21 mouse cellular contexts compared by ENCODE assay signal in the genomic region with DNA sequence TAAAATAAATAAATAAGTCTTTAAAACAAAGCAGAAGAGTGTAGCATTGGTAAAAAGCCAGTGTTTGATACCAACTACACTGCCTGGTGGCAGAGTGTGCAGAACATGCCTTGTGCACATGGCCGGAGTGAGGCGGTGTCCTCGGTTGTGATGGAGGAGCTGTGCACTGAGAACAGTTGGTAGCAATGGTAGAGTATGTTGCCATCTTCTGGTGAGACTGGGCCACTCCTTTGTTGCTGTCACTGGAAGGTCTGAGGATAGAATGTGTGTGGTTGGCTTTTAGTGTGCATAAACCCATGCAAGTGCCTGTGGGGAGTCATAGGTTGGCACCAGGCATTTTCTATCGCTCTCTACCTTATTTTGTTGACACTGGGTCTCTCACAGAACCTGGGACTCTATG. TPM values are rescaled to one million over a fixed set of nuclear protein-coding genes. Genes with fewer than 3 reads are reported as not detected.
DNase-seq lines count a peak whose midpoint lies in the region; ATAC-seq and TF ChIP-seq lines count a peak whose summit lies in the region.
"Had no signal": no experiment of that assay in that cellular context is flagged by ENCODE, and none has a peak within 500 bp of the region (broad histone marks: within the 10 kb centered on the region; RNA-seq: fewer than 3 reads in every experiment).

No protein-coding gene starts in this region.

- dilution Hi-C loops in CH12.LX (cut with MboI; ENCODE audit: extremely low pct_ligation_motif_present, extremely low pct_unique_long_range_greater_than_20kb, low sequenced_read_pairs) = no loop called here

- H3K27ac ChIP-seq in left cerebral cortex, adult 2 months = no peak overlapping the region
- H3K27ac ChIP-seq in CH12.LX (ENCODE audit: insufficient read depth, low read depth) = no peak overlapping the region
- H3K27ac ChIP-seq: embryonic facial prominence, embryonic 13.5 days; limb, embryonic 10.5 days; liver, embryonic 12.5 days; neural tube, embryonic 12.5 days had no signal

- H3K27me3 ChIP-seq in CH12.LX (replicated peaks) = no peaks in the 10 kb centered on the region
- H3K27me3 ChIP-seq: embryonic facial prominence, embryonic 13.5 days; liver, embryonic 12.5 days; neural tube, embryonic 12.5 days had no signal

- intact Hi-C loops in left cerebral cortex, adult 2 months (cut with DNase I) = no loop called here
- intact Hi-C loops in left cerebral cortex, postnatal 10 days (cut with DNase I) = no loop called here

- H3K9ac ChIP-seq in CH12.LX (ENCODE audit: insufficient read depth, low read depth) = no peak overlapping the region
- H3K9ac ChIP-seq: embryonic facial prominence, embryonic 13.5 days; liver, embryonic 12.5 days; neural tube, embryonic 12.5 days had no signal

- no peak for TF ChIP-seq EP300 in CH12.LX (IDR thresholded peaks at IDR 0.05; ENCODE audit: low read length)

- H3K79me2 ChIP-seq in CH12.LX (replicated peaks; ENCODE audit: control insufficient read depth, extremely low read depth, insufficient read depth, poor library complexity, severe bottlenecking) = no peaks in the 10 kb centered on the region

- H3K4me3 ChIP-seq in left cerebral cortex, adult 2 months = no peak overlapping the region
- no peak overlapping the region for H3K4me3 ChIP-seq in CH12.LX (replicated peaks in 1 of 3; ENCODE audit: low read depth in 2 of 3, low read length in 2 of 3, poor library complexity in 1 of 3)
- H3K4me3 ChIP-seq: embryonic facial prominence, embryonic 13.5 days; limb, embryonic 10.5 days; liver, embryonic 12.5 days; neural tube, embryonic 12.5 days had no signal

- peak; percentile 53 for TF ChIP-seq CTCF in left cerebral cortex, adult 2 months (IDR thresholded peaks at IDR 0.05)
- TF ChIP-seq CTCF in CH12.LX (conservative IDR thresholded peaks at IDR 0.05 in 1 of 2, IDR thresholded peaks at IDR 0.05 in 1 of 2; ENCODE audit: low read depth in 2 of 2, low read length in 2 of 2) = peak in 1 of 2 experiments; percentile 62; a peak in 2 of 4 replicates

- TF ChIP-seq RAD21 in CH12.LX (IDR thresholded peaks at IDR 0.05; ENCODE audit: low read depth, low read length) = peak; percentile 52

- DNase-seq in frontal cortex, postnatal 25 days (ENCODE audit: low spot score in 2 of 2) = no peak
- DNase-seq in left cerebral cortex, adult 2 months (ENCODE audit: extremely low spot score in 1 of 2, low spot score in 2 of 2) = peak; percentile 19 to 20
- DNase-seq in left cerebral cortex, postnatal 10 days (ENCODE audit: extremely low spot score in 1 of 2, low spot score in 2 of 2) = no peak
- peak; percentile 12 for DNase-seq in CH12.LX (ENCODE audit: extremely low read depth)
- peak; percentile 67 for DNase-seq in brain, adult 2 months (ENCODE audit: low read depth, low spot score)
- no peak for DNase-seq in ovary, adult 18-20 months (ENCODE audit: low spot score)
- DNase-seq: adrenal gland, adult 8-10 months; gastrocnemius, postnatal 36 days; heart, postnatal 36 days; kidney, adult 2 months; kidney, postnatal 36 days; thymus, postnatal 4 days had no signal

- peak; percentile 98 for ATAC-seq in frontal cortex, adult (ENCODE audit: low TSS enrichment)
- ATAC-seq: CD4-positive, CD25-positive, alpha-beta regulatory T cell, adult 4 months; hindbrain, embryonic 16.5 days; liver, embryonic 12.5 days had no signal

- no peak for TF ChIP-seq POLR2A in CH12.LX (IDR thresholded peaks at IDR 0.05; ENCODE audit: low read depth, low read length)

- H3K9me3 ChIP-seq in CH12.LX (replicated peaks; ENCODE audit: low read length) = no peaks in the 10 kb centered on the region
- H3K9me3 ChIP-seq: embryonic facial prominence, embryonic 13.5 days; limb, embryonic 10.5 days; liver, embryonic 12.5 days; neural tube, embryonic 12.5 days had no signal

- in situ Hi-C loops in CH12.LX (cut with MboI; ENCODE audit: low pct_ligation_motif_present, low pct_unique_long_range_greater_than_20kb, low sequenced_read_pairs) = no loop called here

- no peak overlapping the region for H3K4me2 ChIP-seq in CH12.LX (ENCODE audit: insufficient read depth, low read depth, poor library complexity, severe bottlenecking)
- H3K4me2 ChIP-seq: embryonic facial prominence, embryonic 13.5 days; heart, embryonic 11.5 days; liver, embryonic 12.5 days; neural tube, embryonic 12.5 days had no signal

- H3K4me1 ChIP-seq in CH12.LX (ENCODE audit: control insufficient read depth in 1 of 2, insufficient read depth in 2 of 2) = no peaks in the 10 kb centered on the region
- H3K4me1 ChIP-seq: embryonic facial prominence, embryonic 13.5 days; limb, embryonic 10.5 days; liver, embryonic 12.5 days; neural tube, embryonic 12.5 days had no signal

- H3K36me3 ChIP-seq in CH12.LX (replicated peaks in 1 of 2; ENCODE audit: control insufficient read depth in 1 of 2, insufficient read depth in 1 of 2, low read length in 1 of 2) = no peaks in the 10 kb centered on the region
- H3K36me3 ChIP-seq: embryonic facial prominence, embryonic 13.5 days; limb, embryonic 10.5 days; liver, embryonic 12.5 days; neural tube, embryonic 12.5 days had no signal

TF ChIP-seq in CH12.LX, 34 proteins besides CTCF, POLR2A, EP300 and RAD21:
- TF ChIP-seq PAX5 (IDR thresholded peaks at IDR 0.05; ENCODE audit: low read length) (no peak), SMC3 (IDR thresholded peaks at IDR 0.05; ENCODE audit: low read depth, low read length) (peak; percentile 27; the same call in 1 of the 2 replicates), KAT2A (IDR thresholded peaks at IDR 0.05; ENCODE audit: insufficient replicate concordance, low read length) (no peak), JUND (conservative IDR thresholded peaks at IDR 0.05; ENCODE audit: low read depth, low read length) (no peak), MAX (IDR thresholded peaks at IDR 0.05; ENCODE audit: low read length) (0 out of 2 replicates have a peak, but pooled peaks have one; percentile 18), ZMIZ1 (IDR thresholded peaks at IDR 0.05; ENCODE audit: low read depth, low read length) (no peak), POLR2AphosphoS2 (IDR thresholded peaks at IDR 0.05; ENCODE audit: low read depth, low read length) (no peak)

RNA-seq across cellular contexts. Expression of gene Syne1, which starts 17.7 kb away (rescaled TPM):
- 100 to 1,000 TPM; 430 to 445 TPM for total RNA-seq in left cerebral cortex, adult 2 months (2021)
- total RNA-seq in left cerebral cortex, postnatal 10 days (2021) = 100 to 1,000 TPM; 142 to 150 TPM
- total RNA-seq in CH12.LX (2012; rRNA removed) = 3.0 and 3.1 TPM in 2 replicates
- total RNA-seq in CH12.LX (2014; rRNA removed) = 3.6 TPM in 2 replicates
- polyA plus RNA-seq in CH12.LX (2012; ENCODE audit: insufficient read length, low read depth) = 6.0 and 7.6 TPM in 2 replicates

RNA-seq across cellular contexts. Expression of gene Myct1, which starts 24.6 kb away (rescaled TPM):
- under 1 TPM; 0.12 to 0.38 TPM for total RNA-seq in left cerebral cortex, adult 2 months (2021)
- total RNA-seq in left cerebral cortex, postnatal 10 days (2021) = under 1 TPM; 0.64 to 0.99 TPM
- total RNA-seq in CH12.LX (2012; rRNA removed) (not detected in 2 replicates), CH12.LX (2014; rRNA removed) (not detected in 2 replicates)
- not detected in 2 replicates for polyA plus RNA-seq in CH12.LX (2012; ENCODE audit: insufficient read length, low read depth)
- total RNA-seq: monocyte, adult 5-6 weeks had no signal
- polyA plus RNA-seq: CD4-positive, CD25-positive, alpha-beta regulatory T cell, adult 4 months had no signal

Comparison
In these comparisons a context has a peak if more than half of its experiments do, and no peak if none do; other contexts are left out.
1. DNase-seq: peak in left cerebral cortex, adult 2 months (2 of 2), CH12.LX (single experiment) and brain, adult 2 months (single experiment); none in frontal cortex, postnatal 25 days (0 of 2), left cerebral cortex, postnatal 10 days (0 of 2) and ovary, adult 18-20 months (single experiment).
2. RNA of gene Syne1, which starts 17.7 kb away (total RNA-seq): 430 to 445 TPM in left cerebral cortex, adult 2 months and 142 to 150 TPM in left cerebral cortex, postnatal 10 days; 3.0 to 3.6 TPM in CH12.LX; every median in the first group is over 10 times any median in the second.